Comparison of ENCODE assay signal across 8 mouse cellular contexts in genomic region chr10:66911261-66911911, GRCm38 (mm10).
DNase-seq lines count a peak whose midpoint lies in the region; ATAC-seq lines count a peak whose summit lies in the region.

No protein-coding gene starts in this region.

- peak; percentile 10 to 31 for DNase-seq in left cerebral cortex, adult 18-20 months (ENCODE audit: low spot score in 2 of 2)
- DNase-seq in left cerebral cortex, postnatal 14 days (ENCODE audit: low spot score in 2 of 2) = no peak
- DNase-seq in adrenal gland, postnatal 25 days = peak; percentile 32
- peak; percentile 75 for DNase-seq in kidney, postnatal 10 days
- peak; percentile 90 for DNase-seq in lung, postnatal 36 days
- no peak for DNase-seq in ovary, adult 18-20 months (ENCODE audit: low spot score)
- DNase-seq in urinary bladder, adult 2 months (ENCODE audit: low spot score) = no peak

- no peak overlapping the region; the same call in 1 of the 2 replicates for H3K9ac ChIP-seq in heart, embryonic 14.5 days (ENCODE audit: low read length)

- intact Hi-C loops in left cerebral cortex, postnatal 14 days (cut with DNase I) = loop anchor here (5.0 kb wide), 1 partner anchor 186 kb away; the partner anchor contains the start of genes Jmjd1c and Reep3

- H3K36me3 ChIP-seq in heart, embryonic 14.5 days (ENCODE audit: control insufficient read depth, insufficient read depth, low read length) = no peaks in the 10 kb centered on the region

- H3K27ac ChIP-seq in heart, embryonic 14.5 days (replicated peaks in 1 of 2; ENCODE audit: control insufficient read depth in 1 of 2, insufficient read depth in 1 of 2, low read depth in 2 of 2, low read length in 2 of 2) = peak overlapping the region; percentile 69 to 83

- no peaks in the 10 kb centered on the region for H3K9me3 ChIP-seq in heart, embryonic 14.5 days (ENCODE audit: control insufficient read depth, low read length)

- peaks cover 34 to 65% of the 10 kb centered on the region in 2 experiments for H3K4me1 ChIP-seq in heart, embryonic 14.5 days (ENCODE audit: control insufficient read depth in 2 of 2, insufficient read depth in 2 of 2, low read length in 2 of 2)

- ATAC-seq in heart, embryonic 14.5 days (ENCODE audit: insufficient number of reproducible peaks, insufficient read depth, low FRiP score, low read depth) = peak; percentile 28; the same call in 1 of the 2 replicates

- peak overlapping the region; percentile 3 to 16; a peak in 2 of 4 replicates for H3K4me3 ChIP-seq in heart, embryonic 14.5 days (ENCODE audit: control insufficient read depth in 1 of 2, insufficient read depth in 1 of 2, low read depth in 1 of 2, low read length in 2 of 2)

- H3K4me2 ChIP-seq in heart, embryonic 14.5 days (ENCODE audit: low read length) = peak overlapping the region; percentile 52

- 41% methylated on average over 10 of the region's 10 CpGs for WGBS in heart, embryonic 14.5 days

- H3K27me3 ChIP-seq in heart, embryonic 14.5 days (ENCODE audit: control insufficient read depth, insufficient read depth, low read length) = no peaks in the 10 kb centered on the region

Comparison
In these comparisons a context has a peak if more than half of its experiments do, and no peak if none do; other contexts are left out.
1. DNase-seq: peak in left cerebral cortex, adult 18-20 months (2 of 2), adrenal gland, postnatal 25 days (single experiment), kidney, postnatal 10 days (single experiment) and lung, postnatal 36 days (single experiment); none in left cerebral cortex, postnatal 14 days (0 of 2), ovary, adult 18-20 months (single experiment) and urinary bladder, adult 2 months (single experiment).